Mouse (Mus musculus) macrophage (primary cell): ENCODE results near the gene Grm7. TPM values are rescaled to one million over a fixed set of nuclear protein-coding genes. Genes with fewer than 3 reads are reported as not detected.

ENCODE experiments used
- H3K27ac ChIP-seq: fragments of 350-480 bp; formaldehyde crosslinking; 2 replicates; pipeline ENCODE4 v1.9.0; 2021
- H3K36me3 ChIP-seq: fragments of 350-480 bp; formaldehyde crosslinking; 2 replicates; pipeline ENCODE4 v1.9.0; 2021; ENCODE audit errors: inconsistent target
- H3K4me3 ChIP-seq: fragments of 350-480 bp; formaldehyde crosslinking; 2 replicates; pipeline ENCODE4 v1.9.0; 2021; ENCODE audit errors: inconsistent target
- H3K79me2 ChIP-seq: fragments of 350-480 bp; formaldehyde crosslinking; 2 replicates; pipeline ENCODE4 v1.9.0; 2021; ENCODE audit errors: inconsistent target
- WGBS: methylation state at CpG from one replicate; pipeline ENCODE4 v1.1.7; 2026; ENCODE audit warnings: inconsistent platforms; ENCODE audit not compliant: missing documents; 5-methylcytosine and 5-hydroxymethylcytosine counted together
- polyA plus RNA-seq: library from polyadenylated mRNA; stranded (reverse); fragments of 250-400 nt; gene quantifications from 3 replicates; pipeline ENCODE4 v1.2.4, GENCODE M21; 2018; ENCODE audit warnings: inconsistent platforms

The Grm7 gene
- polyA plus RNA-seq, 1 experiment from 2014 or later = not detected

DNA sequence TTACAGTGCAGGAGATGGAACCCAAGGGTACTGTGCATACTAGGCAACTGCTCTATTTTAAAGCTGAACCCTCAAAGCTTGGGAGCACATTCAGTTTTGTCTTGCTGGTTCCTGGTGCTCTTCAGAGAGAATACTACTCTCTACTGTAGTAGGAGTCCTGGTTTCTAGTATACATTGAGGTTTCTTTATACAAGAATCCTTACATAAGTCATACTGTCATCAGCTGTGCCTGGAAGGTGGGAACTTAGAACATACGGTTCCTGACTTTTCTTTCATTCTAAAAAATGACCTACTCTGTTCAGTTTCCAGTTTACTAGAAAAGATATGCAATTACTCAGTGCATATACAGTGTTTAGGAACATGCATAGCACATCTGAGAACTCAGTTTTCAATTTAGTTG lies 449.4 kb downstream of the Grm7 start:
- Histone ChIP-seq H3K79me2 (no peaks in the 10 kb centered on the region), H3K27ac (no peak overlapping the region), H3K36me3 (no peaks in the 10 kb centered on the region), H3K4me3 (no peak overlapping the region)
- WGBS = 92% methylated on average over 1 of the region's 1 CpGs

DNA sequence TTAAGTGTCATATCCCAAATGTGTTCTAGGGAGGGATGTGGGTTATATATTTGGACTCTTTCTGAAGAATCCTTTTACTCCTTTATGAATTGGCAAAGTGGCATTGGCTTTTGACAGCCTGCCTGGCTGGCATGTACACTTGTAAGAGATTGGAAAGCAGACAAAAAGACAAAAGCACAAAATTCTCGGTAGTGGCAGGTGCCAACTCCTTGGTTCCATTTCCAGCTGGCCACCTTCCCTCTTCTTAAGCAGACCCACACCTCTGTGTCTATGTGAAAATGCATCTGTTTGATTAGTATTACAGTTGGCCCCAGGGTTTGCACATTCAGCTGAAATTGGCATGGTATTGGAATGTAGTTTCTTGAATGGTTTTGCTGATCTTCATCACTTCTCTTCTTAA lies 460.1 kb downstream of the Grm7 start:
- Histone ChIP-seq H3K4me3 (no peak overlapping the region), H3K27ac (no peak overlapping the region), H3K79me2 (no peaks in the 10 kb centered on the region), H3K36me3 (no peaks in the 10 kb centered on the region)
- 100% methylated on average over 1 of the region's 1 CpGs for WGBS

GRCm38 (mm10) chr6:111161037-111161436 lies 515.7 kb downstream of the Grm7 start:
- Histone ChIP-seq H3K4me3 (no peak overlapping the region), H3K27ac (no peak overlapping the region), H3K79me2 (no peaks in the 10 kb centered on the region), H3K36me3 (no peaks in the 10 kb centered on the region)
- 83% methylated on average over 1 of the region's 1 CpGs for WGBS

- no peaks in the 10 kb centered on the region for H3K36me3 ChIP-seq
- no peak overlapping the region for H3K27ac ChIP-seq
- H3K79me2 ChIP-seq = no peaks in the 10 kb centered on the region
- 96% methylated on average over 3 of the region's 3 CpGs for WGBS
- H3K4me3 ChIP-seq = no peak overlapping the region
Measured at GRCm38 (mm10) chr6:111195333-111195732, 550.0 kb downstream of the Grm7 start.

DNA sequence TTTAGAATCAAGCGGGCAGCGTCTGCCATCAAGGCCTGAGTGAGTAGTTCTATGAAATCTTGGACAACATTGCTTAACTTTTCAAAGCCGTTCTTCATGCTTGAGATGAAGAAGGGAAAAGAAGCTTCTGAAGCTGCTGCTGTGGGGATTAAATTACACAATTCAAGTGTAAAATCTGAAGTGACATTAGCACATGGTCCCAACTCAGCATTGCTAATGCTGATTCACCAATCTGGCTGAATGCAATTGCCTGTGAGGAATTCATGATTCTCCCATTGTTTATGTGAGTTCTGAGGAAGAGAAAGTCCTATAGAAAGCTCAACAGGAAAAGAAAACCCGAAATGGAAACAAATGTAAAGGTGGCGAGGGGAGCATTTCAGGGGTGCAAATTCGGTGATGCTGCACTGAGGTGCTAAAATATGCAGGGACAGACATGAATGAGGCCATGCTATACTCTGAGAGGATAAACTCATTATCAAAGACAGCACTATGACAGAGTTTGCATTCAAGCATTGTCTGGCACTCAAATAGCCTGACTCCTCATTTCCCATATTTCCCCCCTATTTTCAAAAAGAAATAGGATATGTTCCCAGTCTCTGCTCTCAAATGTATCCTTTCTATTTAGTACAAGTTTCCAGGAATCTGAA lies 575.8 kb downstream of the Grm7 start:
- 76% methylated on average over 6 of the region's 6 CpGs for WGBS
- Histone ChIP-seq H3K79me2 (no peaks in the 10 kb centered on the region), H3K27ac (no peak overlapping the region), H3K4me3 (no peak overlapping the region), H3K36me3 (no peaks in the 10 kb centered on the region)

GRCm38 (mm10) chr6:111255215-111255614 lies 609.8 kb downstream of the Grm7 start:
- Histone ChIP-seq H3K79me2 (no peaks in the 10 kb centered on the region), H3K36me3 (no peaks in the 10 kb centered on the region), H3K4me3 (no peak overlapping the region), H3K27ac (no peak overlapping the region)
- 82% methylated on average over 5 of the region's 5 CpGs for WGBS

GRCm38 (mm10) chr6:111256939-111257338 lies 611.6 kb downstream of the Grm7 start:
- 78% methylated on average over 3 of the region's 3 CpGs for WGBS
- H3K36me3 ChIP-seq = no peaks in the 10 kb centered on the region
- no peak overlapping the region for H3K27ac ChIP-seq
- H3K4me3 ChIP-seq = no peak overlapping the region
- no peaks in the 10 kb centered on the region for H3K79me2 ChIP-seq

DNA sequence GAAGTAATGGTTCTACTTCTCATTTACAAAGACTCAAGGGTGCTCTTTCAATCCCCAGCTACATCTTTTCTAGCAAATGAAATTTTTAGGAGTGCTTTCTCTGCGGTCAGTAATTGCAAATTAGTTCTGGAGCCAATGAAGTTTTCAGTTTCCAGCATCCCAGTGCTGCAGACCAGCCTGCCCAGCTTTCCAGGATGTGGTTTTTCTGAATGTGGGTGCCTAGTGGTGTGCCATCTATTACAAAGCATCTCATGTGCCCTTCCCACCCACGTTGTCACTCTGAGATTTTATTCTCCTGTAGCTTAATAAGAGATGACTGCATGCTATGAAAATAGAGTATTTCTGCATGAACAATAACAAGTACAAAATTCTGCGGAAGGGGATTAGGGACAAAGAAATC lies 612.9 kb downstream of the Grm7 start:
- H3K36me3 ChIP-seq = no peaks in the 10 kb centered on the region
- H3K79me2 ChIP-seq = no peaks in the 10 kb centered on the region

GRCm38 (mm10) chr6:111261181-111261580 lies 615.8 kb downstream of the Grm7 start:
- Histone ChIP-seq H3K27ac (no peak overlapping the region), H3K79me2 (no peaks in the 10 kb centered on the region), H3K4me3 (no peak overlapping the region), H3K36me3 (no peaks in the 10 kb centered on the region)
- 63% methylated on average over 1 of the region's 1 CpGs for WGBS

More for the DNA sequence above, 612.9 kb downstream of the Grm7 start:
- H3K27ac ChIP-seq = no peak overlapping the region
- 67% methylated on average over 3 of the region's 3 CpGs for WGBS
- no peak overlapping the region for H3K4me3 ChIP-seq

- H3K36me3 ChIP-seq = no peaks in the 10 kb centered on the region
- 67% methylated on average over 4 of the region's 4 CpGs for WGBS
- H3K79me2 ChIP-seq = no peaks in the 10 kb centered on the region
- H3K27ac ChIP-seq = no peak overlapping the region
- H3K4me3 ChIP-seq = no peak overlapping the region
Measured at GRCm38 (mm10) chr6:111276657-111277056, 631.3 kb downstream of the Grm7 start.

GRCm38 (mm10) chr6:111278516-111278915 lies 633.1 kb downstream of the Grm7 start:
- Histone ChIP-seq H3K79me2 (no peaks in the 10 kb centered on the region), H3K36me3 (no peaks in the 10 kb centered on the region), H3K27ac (no peak overlapping the region), H3K4me3 (no peak overlapping the region)

DNA sequence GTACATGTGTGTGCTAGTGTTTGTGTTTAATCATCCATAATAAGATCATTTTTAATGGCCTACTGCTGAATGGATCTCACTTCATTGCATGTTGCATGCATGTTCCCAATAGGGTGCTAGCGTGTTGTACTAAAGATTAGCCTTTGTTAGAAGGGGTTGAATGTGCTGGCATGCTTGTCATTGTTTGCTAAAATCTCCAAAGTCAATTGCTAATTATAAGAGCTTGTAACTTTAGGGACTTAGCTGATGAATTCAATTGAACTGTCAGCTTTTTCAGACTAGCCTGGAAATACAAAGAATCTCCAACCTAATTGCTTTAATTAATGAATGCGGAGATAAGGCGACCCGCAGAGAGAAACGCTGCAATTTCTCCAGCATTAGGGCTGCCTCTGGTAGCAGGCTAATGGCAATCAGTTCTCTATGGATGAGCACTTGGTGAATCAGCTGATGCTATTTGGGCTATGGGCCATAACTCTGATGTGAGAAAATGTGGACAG lies 648.2 kb downstream of the Grm7 start:
- 79% methylated on average over 5 of the region's 5 CpGs for WGBS
- no peaks in the 10 kb centered on the region for H3K79me2 ChIP-seq
- no peak overlapping the region for H3K27ac ChIP-seq
- no peak overlapping the region for H3K4me3 ChIP-seq
- H3K36me3 ChIP-seq = no peaks in the 10 kb centered on the region

- no peaks in the 10 kb centered on the region for H3K36me3 ChIP-seq
- WGBS = 84% methylated on average over 3 of the region's 3 CpGs
- H3K79me2 ChIP-seq = no peaks in the 10 kb centered on the region
- H3K4me3 ChIP-seq = no peak overlapping the region
- H3K27ac ChIP-seq = no peak overlapping the region
Measured at GRCm38 (mm10) chr6:111303912-111304555, 658.7 kb downstream of the Grm7 start.

DNA sequence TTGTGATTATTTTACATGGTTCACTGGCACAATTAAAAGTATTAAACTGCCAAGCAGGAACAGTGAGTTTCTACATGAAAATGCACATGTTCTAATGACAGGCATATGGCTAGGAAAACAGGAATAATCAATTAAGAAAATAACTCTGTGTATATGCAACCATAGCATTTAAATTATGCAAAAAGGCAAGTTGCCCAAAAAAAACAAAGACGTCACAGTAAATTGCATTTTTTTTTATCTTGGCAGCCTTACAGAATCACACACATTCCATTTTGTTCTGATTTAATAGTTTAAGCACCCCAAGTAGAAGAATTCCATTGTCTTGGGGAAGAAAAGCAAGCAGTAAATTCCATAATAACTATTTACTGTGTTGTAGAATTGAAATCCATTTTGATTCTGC lies 716.3 kb downstream of the Grm7 start:
- 94% methylated on average over 1 of the region's 1 CpGs for WGBS

GRCm38 (mm10) chr6:111368111-111368510 lies 722.7 kb downstream of the Grm7 start:
- H3K36me3 ChIP-seq = no peaks in the 10 kb centered on the region
- WGBS = 93% methylated on average over 3 of the region's 3 CpGs
- no peak overlapping the region for H3K27ac ChIP-seq
- H3K79me2 ChIP-seq = no peaks in the 10 kb centered on the region
- no peak overlapping the region for H3K4me3 ChIP-seq

More for the DNA sequence above, 716.3 kb downstream of the Grm7 start:
- Histone ChIP-seq H3K4me3 (no peak overlapping the region), H3K27ac (no peak overlapping the region), H3K36me3 (no peaks in the 10 kb centered on the region), H3K79me2 (no peaks in the 10 kb centered on the region)
